Mouse (Mus musculus) embryonic facial prominence, embryonic 12.5 days (tissue): Measurements from ENCODE around the gene Dnmt3l. TPM values are rescaled to one million over a fixed set of nuclear protein-coding genes. Genes with fewer than 3 reads are reported as not detected.

Experiments
- ATAC-seq: fragments of 200-750 bp; cut with Nextera tagmentation; 2 replicates; pipeline ENCODE4 v1.8.0; 2017; ENCODE audit not compliant: insufficient number of reproducible peaks, insufficient read depth, low FRiP score, low TSS enrichment
- H3K27ac ChIP-seq: fragments of 300-500 bp; sonication (generic); 2 replicates; pipeline ENCODE4 v1.5.1; 2016; ENCODE audit warnings: mild to moderate bottlenecking
- H3K27me3 ChIP-seq: fragments of 300-500 bp; sonication (generic); 2 replicates; pipeline ENCODE4 v1.6.1; 2016; ENCODE audit warnings: mild to moderate bottlenecking, moderate library complexity
- H3K36me3 ChIP-seq: fragments of 300-500 bp; sonication (generic); 2 replicates; pipeline ENCODE4 v1.6.1; 2016; ENCODE audit warnings: mild to moderate bottlenecking
- H3K4me1 ChIP-seq: fragments of 300-500 bp; sonication (generic); 2 replicates; pipeline ENCODE4 v1.6.1; 2016
- H3K4me2 ChIP-seq: fragments of 300-500 bp; sonication (generic); replicated peaks from 2 replicates; pipeline ENCODE4 v1.6.1; 2016; ENCODE audit warnings: mild to moderate bottlenecking, moderate library complexity
- H3K4me3 ChIP-seq: fragments of 300-500 bp; sonication (generic); 2 replicates; pipeline ENCODE4 v1.5.1; 2016; ENCODE audit warnings: mild to moderate bottlenecking
- H3K9ac ChIP-seq: fragments of 300-500 bp; sonication (generic); 2 replicates; pipeline ENCODE4 v1.6.1; 2016; ENCODE audit warnings: mild to moderate bottlenecking, moderate library complexity
- H3K9me3 ChIP-seq: fragments of 300-500 bp; sonication (generic); 2 replicates; pipeline ENCODE4 v1.6.1; 2016; ENCODE audit warnings: mild to moderate bottlenecking, moderate library complexity
- WGBS: fragments of 180-500 bp; shearing (Covaris S2); methylation state at CpG from one replicate; pipeline ENCODE4 v1.1.7; 2016; 5-methylcytosine and 5-hydroxymethylcytosine counted together
- polyA plus RNA-seq: library from polyadenylated mRNA; unstranded; fragments of >200 nt; fragmentation: Nextera tagmentation; extraction: Ambion mirVana; gene quantifications from 2 replicates; pipeline ENCODE4 v1.2.1, GENCODE M21; 2016

The Dnmt3l gene
- polyA plus RNA-seq, 1 experiment from 2014 or later = 0.19 TPM

DNA sequence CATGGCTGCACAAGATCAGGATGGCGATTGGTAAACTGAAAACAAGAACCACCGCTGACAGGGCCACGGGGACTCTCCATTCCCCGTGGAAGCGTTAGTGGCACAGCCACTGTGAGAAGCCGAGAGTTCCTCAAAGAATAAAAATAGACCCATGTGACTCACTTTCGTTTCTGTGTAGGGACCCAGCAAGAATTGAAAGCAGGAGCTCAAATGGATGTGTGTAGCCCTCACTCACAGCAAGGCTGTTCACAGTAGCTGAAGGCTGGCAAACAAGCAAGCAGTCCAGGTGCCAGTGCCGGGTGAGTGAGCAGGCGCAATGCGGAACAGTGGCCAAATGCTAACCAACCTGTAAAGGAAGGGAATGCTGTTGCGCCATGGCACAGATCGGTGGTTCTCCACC is 63.8 kb downstream of the Dnmt3l start:
- 84% methylated on average over 12 of the region's 12 CpGs for WGBS
- Histone ChIP-seq H3K4me3 (no peak overlapping the region), H3K27me3 (no peaks in the 10 kb centered on the region), H3K9me3 (no peaks in the 10 kb centered on the region), H3K36me3 (no peaks in the 10 kb centered on the region), H3K9ac (no peak overlapping the region), H3K27ac (no peak overlapping the region), H3K4me2 (no peak overlapping the region), H3K4me1 (0 out of 2 replicates have a peak, but pooled peaks cover 5% of the 10 kb centered on the region)
- ATAC-seq = no peak

Other genes with a start within 250 kb of the Dnmt3l start
- gene Gm9639, start 246.9 kb upstream of the Dnmt3l start, polyA plus RNA-seq = not detected in 2 replicates
- gene Gm19668, start 242.8 kb upstream of the Dnmt3l start, polyA plus RNA-seq = not detected in 2 replicates
- not detected in 2 replicates for gene Gm9507, start 230.1 kb upstream of the Dnmt3l start, polyA plus RNA-seq
- gene Gm2696, start 227.3 kb upstream of the Dnmt3l start, polyA plus RNA-seq = not detected in 2 replicates
- not detected in 2 replicates for gene Krtap10-4, start 214.9 kb upstream of the Dnmt3l start, polyA plus RNA-seq
- gene Krtap10-10, start 206.0 kb upstream of the Dnmt3l start, polyA plus RNA-seq = not detected in 2 replicates
- gene Gm36176, start 195.1 kb upstream of the Dnmt3l start, polyA plus RNA-seq = not detected in 2 replicates
- gene Gm10318, start 189.1 kb upstream of the Dnmt3l start, polyA plus RNA-seq = not detected in 2 replicates
- not detected in 2 replicates for gene Gm3285, start 180.0 kb upstream of the Dnmt3l start, polyA plus RNA-seq
- gene Lrrc3, start 139.4 kb upstream of the Dnmt3l start, polyA plus RNA-seq = 4.4 and 4.7 TPM in 2 replicates
- 0.72 and 0.87 TPM in 2 replicates for gene Trpm2, start 71.4 kb upstream of the Dnmt3l start, polyA plus RNA-seq
- 32.9 and 35.1 TPM in 2 replicates for gene 1810043G02Rik, start 63.4 kb upstream of the Dnmt3l start, polyA plus RNA-seq
- 137 TPM in 2 replicates for gene Pfkl, start 31.9 kb upstream of the Dnmt3l start, polyA plus RNA-seq
- gene Aire, start 1.7 kb downstream of the Dnmt3l start, polyA plus RNA-seq = 0.17 and 0.42 TPM in 2 replicates
- gene Icosl, start 27.4 kb downstream of the Dnmt3l start, polyA plus RNA-seq = 2.5 and 2.6 TPM in 2 replicates
- gene D10Jhu81e, start 127.8 kb downstream of the Dnmt3l start, polyA plus RNA-seq = 30.3 and 32.8 TPM in 2 replicates
- gene Pwp2, start 143.2 kb downstream of the Dnmt3l start, polyA plus RNA-seq = 24.2 and 27.0 TPM in 2 replicates
- 17.4 and 18.6 TPM in 2 replicates for gene Trappc10, start 202.7 kb downstream of the Dnmt3l start, polyA plus RNA-seq